Mouse (Mus musculus) spleen, adult 12 weeks (tissue): Measurements from ENCODE around the gene Lrrc58.

Source experiments
- DNase-seq: peaks from one replicate; pipeline ENCODE4 v3.0.0; 2022; ENCODE audit warnings: low spot score

Gene Lrrc58

DNA sequence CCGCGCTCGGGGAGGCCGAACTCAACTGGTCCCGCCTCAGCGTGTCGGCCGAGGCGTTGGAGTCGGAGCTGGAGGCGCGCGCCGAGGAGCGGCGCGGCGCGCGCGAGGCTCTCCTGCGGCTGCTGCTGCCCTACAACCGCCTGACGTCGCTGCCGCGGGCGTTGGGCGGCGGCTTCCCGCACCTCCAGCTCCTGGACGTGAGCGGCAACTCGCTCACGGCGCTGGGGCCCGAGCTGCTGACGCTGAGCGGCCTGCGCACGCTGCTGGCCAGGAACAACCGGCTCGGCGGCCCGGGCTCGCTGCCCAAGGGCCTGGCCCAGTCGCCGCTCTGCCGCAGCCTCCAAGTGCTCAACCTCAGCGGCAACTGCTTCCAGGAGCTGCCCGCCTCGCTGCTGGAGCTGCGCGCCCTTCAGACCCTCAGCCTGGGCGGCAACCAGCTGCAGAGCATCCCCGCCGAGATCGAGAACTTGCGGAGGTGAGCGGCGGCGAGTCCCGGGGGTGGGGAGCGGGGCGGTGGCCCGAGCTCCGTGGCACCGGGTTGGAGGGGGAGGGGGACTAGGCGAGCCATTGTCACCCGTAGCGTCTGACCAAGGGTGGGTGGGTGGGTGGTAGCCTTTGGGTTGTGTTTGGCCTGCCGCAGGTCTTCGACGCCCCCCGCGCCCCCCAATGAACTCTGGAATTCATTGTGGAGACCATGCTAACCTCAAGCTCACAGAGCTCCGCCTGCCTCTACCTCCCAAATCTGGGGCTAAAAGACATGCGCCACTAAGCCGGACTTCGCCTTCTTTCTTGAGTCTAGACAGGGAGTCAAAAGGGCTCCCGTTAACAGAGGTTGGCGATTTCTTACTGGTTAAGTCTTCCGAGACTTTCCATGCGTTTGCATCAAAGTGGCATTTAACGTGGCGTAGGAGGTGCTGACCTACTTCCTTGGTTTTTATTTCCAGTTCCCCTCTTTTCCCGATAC, 599 bp downstream of the Lrrc58 start:
- peak; percentile 2 for DNase-seq

DNA sequence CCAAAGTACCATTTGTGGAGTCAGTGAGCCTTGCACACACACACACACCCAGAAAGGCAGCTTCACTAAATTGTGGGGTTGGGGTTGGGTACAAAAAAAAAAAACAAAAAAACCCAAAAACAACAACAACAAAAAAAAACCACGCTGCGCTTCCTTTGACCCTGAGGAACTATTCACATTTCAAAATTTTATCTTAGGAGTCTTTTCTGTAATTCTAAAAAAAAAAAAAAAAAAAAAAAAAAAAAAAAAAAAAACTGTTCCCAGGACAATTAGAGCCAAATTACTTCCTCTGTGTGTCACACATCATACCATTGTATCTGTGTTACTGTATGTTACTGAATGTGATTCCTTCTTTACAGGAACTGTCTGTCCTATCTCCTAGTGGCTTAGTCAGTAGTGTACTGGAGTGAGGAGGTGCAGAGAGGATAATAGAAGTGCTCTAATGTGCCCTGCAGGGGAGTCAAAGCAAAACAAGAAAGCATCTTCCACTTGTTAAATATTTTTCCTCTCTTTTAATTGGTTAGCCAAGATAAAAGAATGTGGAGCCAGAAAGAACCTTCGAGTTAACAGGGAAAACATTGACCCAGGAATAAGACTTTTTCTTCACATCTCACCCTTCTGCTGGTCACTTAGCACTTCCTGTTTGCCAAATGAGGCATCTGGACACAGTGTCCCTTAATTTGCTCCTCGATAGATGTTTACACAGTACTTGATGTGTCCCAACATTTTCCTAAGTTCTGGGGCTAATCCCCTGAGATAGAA, 1.5 kb downstream of the Lrrc58 start:
- no peak for DNase-seq

DNA sequence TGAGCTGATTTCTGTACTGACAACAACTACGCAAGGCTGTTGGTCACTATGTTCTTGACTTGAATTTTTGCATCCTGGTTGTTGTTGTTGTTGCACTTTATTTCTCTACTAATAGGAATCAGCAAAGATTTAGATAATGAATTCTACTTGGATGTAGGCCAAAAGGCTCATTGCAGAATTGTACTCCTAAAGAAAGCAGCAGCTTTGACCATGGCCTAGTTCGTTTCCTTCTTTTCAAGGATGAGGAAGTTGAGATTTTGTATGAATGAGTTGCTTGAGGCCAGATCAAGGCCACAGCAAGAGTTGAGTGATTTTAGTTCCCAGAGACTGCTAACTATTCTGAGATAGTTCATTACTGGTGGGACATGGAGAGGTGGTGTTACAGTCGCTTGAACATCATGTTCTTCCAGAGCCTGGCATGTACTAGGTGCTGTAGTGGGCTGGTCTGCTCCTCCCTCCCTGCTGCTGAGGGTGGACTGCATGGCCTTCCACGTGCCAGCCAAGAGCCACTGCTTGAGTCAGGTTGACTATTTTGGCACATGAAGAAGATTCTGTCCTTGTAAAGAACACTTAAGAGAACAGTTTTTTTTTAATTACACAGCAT, 3.0 kb downstream of the Lrrc58 start:
- no peak for DNase-seq

DNA sequence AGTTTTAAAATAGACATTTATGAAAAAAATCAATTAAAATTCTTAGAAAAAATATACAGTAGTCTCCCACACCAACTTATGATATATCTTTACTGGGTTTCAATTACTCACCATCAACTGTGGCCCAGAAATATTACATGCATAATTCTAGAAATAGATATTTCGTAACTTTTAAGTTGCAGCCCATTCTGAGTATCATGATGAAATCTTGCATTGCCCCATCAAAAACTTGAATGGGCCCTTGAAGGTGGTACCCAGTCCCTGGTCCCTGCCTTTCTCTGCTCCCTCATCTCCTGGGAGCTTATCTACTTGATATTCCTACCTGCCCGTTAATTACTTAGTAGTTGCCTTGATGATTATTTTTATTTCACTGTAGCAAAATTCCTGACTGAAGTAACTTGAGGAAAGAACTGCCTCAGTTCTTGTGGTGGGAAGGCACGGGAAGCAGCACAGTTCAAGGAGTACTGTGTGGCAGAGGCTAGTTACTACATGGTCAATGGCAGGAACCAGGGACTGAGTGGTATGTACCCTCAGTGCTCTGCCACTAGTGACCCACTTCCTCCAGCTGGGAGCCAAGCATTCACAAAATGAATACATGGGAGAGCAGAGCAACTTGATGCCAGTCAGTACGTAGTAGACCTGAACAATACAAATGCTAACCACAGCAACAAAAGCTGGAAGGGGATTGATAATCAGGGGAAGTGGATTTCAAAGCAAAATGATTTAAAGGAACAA, 6.5 kb downstream of the Lrrc58 start:
- no peak for DNase-seq

DNA sequence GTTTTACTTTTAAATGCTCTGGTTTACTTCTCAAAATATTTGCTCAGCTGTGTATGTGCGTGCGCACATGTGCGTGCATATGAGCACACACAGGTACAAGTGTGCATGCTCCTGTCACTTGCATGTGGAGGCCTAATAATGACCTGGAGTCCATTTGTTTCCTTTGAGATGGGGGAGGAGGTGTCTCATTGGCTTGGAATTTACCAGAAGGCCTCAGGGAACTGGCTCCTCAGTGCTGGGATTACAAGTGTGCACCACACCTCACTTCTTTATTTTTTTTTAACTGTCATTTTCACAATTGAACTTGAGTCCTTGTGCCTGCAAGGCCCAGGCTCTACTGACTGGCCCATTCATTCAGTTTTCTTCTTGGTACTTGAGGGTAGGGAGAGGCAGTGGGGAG, 9.2 kb downstream of the Lrrc58 start:
- no peak for DNase-seq

DNA sequence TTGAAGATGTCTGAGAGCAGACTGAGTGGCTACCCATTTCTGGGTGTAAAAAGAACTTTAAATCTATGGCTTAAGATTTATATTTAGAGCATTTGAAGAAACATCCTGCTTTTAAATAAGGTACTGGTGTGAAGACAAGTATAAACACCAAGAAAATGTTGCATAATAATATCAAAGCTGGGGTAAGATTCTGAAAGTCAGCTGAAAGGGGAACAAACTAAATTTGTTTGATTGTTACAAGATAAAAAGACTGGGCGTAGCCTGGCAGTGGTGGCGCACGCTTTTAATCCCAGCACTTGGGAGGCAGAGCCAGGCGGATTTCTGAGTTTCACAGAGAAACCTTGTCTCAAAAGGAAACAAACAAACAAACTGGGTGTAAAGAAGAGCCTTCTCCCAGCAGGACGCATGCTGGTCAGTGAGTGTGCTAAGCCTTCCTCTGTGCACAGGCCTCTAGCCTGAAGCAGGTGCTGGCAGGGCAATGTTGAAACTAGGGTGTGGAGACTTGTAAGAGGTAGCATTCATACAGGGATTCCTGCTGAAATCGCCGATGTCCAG, 10.8 kb downstream of the Lrrc58 start:
- DNase-seq: no peak

DNA sequence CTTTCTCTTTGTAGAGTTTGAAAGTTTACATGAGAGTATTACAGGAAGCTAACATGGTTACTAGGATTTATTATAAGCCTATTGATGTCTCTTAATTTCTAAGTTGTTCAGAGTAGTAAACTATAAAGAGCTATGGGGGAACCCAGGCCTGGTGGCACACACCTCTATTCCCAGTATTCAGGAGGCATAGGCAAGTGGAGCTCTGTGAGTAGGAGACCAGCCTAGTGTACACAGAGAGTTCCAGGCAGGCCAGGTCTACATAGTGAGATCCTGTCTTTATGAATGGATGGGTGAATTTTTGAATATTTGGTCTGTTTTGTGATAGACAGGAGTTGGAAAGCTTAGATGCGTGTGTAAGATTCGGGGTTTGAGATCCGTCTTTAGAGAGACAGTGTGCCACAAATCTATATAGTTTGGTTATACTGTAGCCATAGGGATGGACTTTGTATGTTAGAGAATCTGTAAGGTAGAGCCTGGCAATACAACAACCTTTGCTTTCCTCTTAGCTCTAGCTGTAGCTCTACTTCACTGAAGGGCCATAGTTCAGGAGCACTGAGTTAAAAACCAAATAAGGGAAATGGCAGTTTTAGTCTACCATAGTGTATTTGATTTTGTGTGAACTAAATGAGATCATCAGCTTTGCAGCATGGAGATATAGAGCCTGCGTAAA, 11.7 kb downstream of the Lrrc58 start:
- DNase-seq: no peak

DNA sequence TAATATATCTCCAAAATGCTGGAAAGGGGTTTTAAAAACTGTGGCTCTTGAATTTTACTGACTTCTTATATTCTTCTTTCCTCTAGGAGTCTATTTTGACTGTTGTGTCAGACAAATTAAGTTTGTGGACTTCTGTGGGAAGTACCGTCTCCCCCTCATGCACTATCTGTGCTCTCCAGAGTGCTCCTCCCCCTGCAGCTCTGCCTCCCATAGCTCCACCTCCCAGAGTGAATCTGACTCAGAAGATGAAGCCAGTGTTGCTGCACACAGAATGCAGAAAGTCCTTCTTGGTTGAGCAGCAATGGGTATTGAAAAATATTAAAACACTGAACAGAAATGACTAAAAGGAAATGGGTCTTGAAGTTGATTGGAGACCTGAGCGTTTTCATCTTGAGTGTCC, 13.0 kb downstream of the Lrrc58 start:
- no peak for DNase-seq

DNA sequence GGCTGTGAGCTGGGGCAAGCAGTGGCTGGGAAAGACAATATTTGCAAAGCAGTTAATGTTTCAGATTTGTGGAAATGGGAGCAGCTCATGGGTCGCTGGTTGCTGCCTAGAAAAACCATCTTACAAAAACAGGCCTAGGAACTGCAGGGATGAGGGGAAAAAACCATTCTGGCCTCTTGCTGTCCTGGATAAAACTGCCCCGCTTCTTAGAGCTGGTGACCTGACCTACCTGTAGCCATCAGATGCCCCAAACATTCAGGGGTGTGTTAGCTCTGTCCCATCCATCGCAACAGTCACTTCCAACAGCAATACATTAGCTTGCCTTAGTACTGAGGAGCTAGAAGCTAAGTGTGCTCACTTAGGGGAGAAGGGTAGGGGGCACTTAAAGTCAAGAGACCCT, 20.8 kb downstream of the Lrrc58 start:
- DNase-seq: no peak

DNA sequence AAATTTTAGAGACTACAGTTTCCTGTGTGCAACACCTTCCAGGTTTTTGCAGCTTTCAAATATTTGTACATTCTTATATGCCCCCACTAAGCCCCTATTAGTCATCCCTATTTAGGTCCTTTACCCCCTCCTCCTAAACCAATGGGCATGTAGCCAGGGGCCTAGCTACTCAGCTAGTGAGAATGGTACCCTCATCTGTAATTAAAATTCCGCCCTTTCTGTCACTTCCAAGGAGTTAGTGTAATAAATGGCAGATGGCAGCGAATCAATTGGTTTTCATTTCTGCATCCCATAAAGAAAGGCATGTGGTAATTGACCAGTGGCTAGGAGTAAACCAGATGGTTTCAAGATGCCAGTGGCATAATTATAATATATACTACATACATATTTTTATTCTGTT, 24.5 kb downstream of the Lrrc58 start:
- DNase-seq: no peak

DNA sequence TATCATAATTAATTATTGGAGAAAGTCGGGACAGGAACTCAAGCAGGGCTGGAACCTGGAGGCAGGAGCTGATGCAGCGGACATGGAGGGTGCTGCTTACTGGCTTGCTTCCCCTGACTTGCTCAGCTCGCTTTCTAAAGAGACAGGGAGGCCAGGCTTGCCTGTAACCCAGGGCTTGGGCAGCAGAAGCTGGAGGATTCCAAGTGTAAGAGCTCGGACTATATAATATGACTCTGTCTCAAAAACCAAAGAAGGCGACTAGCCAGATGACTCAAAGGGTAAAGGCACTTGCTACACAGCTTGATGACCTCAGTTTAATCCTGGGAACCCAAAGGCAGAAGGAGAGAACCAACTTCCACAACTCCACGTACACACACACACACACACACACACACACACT, 25.2 kb downstream of the Lrrc58 start:
- DNase-seq: no peak

DNA sequence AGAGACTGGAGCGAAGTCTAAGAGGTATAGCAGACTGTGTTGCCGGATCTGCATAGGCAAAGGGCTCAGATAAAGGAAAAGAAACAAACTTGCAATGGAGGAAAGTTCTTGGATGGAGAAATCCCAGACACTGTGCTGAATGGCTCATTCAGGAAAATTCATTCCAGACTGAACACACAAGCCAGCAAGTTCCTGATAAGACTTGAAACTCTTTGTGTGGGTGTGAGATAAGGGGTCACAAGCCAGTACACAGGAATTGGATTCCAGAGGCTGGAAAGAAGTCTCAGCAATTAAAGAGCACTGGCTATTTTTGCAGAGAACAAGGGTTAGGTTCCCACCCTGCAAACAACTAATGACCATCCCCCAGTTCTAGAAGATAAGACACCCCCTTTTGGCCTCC, 25.8 kb downstream of the Lrrc58 start:
- DNase-seq: no peak

DNA sequence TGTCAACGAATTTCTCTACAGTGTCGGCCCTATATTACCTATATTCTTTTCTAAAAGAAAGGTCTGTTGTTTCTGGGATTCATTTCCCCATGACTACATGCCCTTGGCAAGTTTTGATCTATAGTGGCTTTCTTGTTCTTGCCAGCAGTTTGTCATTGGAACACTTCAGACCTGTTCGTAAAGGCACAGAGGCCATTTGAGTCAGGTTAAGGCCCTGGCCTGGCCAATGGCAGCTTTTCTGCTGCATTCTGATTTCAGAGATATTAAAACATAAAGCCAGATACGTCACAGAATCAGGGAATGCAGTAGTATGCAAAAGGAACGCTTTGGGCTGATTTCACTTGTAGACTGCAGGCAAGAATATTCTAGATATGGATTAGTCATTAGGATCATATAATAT, 30.6 kb downstream of the Lrrc58 start:
- no peak for DNase-seq

DNA sequence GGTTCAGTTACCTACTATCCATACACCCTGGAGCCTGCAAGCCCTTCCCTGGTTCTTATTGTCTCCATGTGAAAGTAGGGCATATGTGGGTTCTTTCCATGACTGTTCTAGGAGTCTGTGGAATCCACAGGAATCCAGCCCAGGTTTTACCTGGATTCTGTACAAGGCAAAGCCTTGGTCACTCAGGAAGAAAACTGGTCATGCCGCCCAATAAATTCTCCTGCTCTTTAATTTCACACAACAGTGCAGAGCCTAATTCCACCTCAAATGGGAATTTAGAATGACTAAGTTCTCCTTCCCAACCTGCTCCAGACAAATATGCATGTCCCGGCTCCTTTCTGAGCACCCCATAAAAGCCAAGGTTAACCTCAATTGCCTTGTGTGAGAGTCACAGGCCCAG, 31.2 kb downstream of the Lrrc58 start:
- DNase-seq: no peak

DNA sequence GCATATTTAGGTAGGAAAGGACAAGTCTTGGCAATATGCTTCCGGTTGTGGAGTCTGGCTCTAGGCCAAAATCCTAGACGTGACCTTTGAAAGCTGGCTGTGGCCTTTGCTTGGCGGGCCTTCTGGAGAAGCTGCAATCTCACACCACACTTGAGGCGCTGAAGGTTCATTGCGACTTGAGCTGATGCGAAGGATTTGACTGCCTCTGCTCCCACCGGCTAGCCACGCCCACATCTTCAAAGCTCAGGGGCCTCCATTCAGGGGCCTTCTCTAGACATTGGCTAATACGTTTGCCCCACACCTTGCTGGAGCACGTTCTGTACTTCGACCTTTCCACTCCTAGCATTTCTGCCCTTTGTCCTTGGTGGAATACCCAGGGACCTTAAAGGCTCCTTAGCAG, 33.1 kb downstream of the Lrrc58 start:
- DNase-seq: no peak

DNA sequence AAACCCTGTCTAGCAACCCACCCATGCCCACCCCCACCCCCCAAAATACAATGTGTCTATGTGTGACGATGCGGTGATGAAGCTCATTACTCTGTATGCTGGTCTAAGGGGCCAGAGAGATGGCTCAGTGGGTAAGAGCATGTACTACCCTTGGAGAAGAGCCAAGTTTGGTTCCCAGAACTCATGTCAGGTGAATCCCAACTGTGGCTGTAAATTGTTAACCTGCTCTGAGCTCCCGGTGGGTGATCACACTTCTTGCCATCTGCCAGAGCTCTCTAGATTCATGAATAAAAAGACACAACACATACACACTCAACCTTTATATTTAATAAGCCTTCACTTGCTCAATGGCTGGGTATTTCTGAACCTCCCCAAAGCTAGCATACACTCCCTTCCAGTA, 38.3 kb downstream of the Lrrc58 start:
- no peak for DNase-seq

DNA sequence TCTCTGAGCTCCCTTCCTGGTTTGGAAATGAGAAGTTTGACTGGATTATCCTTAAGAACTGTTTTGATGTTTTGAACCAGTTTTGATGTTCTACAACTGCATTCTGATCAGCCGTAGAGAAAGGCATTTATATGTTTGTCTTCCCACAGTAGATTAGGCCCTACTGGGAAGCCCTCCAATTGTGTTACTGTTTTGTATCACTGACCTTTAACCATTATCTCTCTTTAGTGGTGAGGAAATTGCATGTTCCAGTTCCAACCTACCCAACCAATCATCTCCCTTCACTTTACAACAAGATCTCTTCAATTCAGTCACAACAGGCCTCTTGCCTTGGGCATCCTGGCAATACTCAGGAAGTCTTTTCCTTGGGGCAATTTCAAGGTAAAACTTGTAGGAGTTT, 42.9 kb downstream of the Lrrc58 start:
- DNase-seq: no peak

DNA sequence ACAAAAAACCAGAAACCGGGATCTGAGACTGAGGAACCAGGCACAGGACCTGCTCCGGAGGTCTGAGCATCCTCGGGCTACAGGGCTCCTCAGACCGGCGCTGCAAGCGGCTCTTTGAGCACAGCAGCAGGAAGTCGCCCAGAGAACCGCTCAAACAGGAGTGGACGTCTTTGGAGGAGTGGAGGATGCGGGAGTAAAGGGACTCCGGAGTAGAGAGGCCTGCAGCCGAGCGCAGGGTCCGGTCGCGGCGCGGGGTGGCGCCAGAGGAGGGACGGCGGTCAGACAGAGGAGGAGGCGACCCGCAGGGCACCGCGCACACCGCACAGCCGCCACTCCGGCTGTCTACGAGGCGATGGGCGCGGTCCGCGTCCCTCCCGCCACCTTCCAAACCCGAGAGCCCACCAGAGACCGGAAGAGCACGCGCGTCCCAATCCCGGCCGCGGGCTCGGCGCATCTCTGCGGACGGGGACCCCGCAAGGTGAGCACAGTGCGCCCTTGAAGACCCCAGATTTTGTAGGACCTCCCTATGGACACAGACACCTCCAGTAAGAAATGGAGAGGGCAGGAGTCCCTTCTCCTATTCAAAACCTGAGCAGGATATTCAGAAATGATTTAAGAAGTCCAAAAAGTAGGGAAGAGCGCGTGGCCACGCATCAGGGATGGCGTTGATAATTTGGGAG, 48.1 kb downstream of the Lrrc58 start, which contains the start of gene Gpr156:
Gene Gpr156 (plus strand): TSS at position 359 of the 680 bp plus-strand sequence.
- no peak for DNase-seq

DNA sequence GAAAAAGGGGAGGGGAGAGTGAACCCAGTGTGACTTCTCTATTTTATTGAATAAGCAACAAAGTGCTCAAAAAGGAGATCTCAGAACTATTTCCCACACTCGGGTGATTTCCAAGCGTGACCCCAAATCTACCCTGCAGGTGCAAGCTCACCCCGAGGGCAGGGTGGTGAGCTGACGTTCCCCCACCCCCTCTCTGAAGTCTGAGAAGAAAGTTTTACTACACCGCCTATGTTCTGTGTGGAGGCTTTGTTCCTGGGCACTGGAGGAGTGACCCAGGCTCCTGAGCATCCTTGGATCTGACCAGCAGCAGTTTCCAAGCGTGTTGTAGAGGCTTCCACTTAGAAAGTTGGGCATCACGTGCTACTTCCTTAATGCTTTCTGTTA, 48.6 kb downstream of the Lrrc58 start:
- no peak for DNase-seq

DNA sequence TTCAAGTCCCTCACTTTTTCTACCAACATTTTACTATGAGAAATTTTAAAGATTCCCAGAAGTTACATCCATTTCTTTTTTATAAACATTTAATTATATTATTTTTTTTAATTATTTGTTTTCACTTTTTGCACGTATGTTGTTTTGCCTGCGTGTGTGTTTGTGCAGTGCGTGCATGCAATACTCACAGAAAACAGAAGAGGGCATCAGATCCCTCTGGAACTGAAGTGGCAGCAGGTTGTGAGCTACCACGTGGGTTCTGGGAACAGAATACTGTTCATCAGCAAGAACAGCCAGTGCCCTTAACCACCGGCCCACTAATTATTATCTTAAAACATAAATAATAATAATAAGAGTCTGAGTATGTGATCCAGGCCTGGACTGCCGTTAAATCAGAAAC, 50.8 kb downstream of the Lrrc58 start:
- DNase-seq: no peak
